Mouse (Mus musculus) liver, embryonic 11.5 days (tissue): ENCODE measurements around the gene Slc36a1. TPM values are rescaled to one million over a fixed set of nuclear protein-coding genes. Genes with fewer than 3 reads are reported as not detected.

Source experiments
- ATAC-seq: fragments of 200-750 bp; cut with Nextera tagmentation; replicated peaks from 2 replicates; pipeline ENCODE4 v1.8.0; 2017; ENCODE audit warnings: moderate number of reproducible peaks, mild to moderate bottlenecking, moderate TSS enrichment, moderate library complexity; ENCODE audit not compliant: low FRiP score
- DNase-seq: peaks from one replicate; pipeline ENCODE4 v3.0.0-alpha.2; 2017; ENCODE audit warnings: low spot score
- H3K27ac ChIP-seq: fragments of 300-500 bp; sonication (generic); 2 replicates; pipeline ENCODE4 v1.5.1; 2014; ENCODE audit warnings: mild to moderate bottlenecking, low read depth, low read length, control low read depth
- H3K27me3 ChIP-seq: fragments of 300-500 bp; sonication (generic); replicated peaks from 2 replicates; pipeline ENCODE4 v1.6.1; 2014; ENCODE audit warnings: low read length, mixed read lengths; ENCODE audit not compliant: control insufficient read depth, insufficient read depth
- H3K36me3 ChIP-seq: fragments of 300-500 bp; sonication (generic); 2 replicates; pipeline ENCODE4 v1.6.1; 2014; ENCODE audit warnings: mild to moderate bottlenecking, low read length, moderate library complexity, mixed read lengths; ENCODE audit not compliant: control insufficient read depth, insufficient read depth
- H3K4me1 ChIP-seq: fragments of 300-500 bp; sonication (generic); replicated peaks from 2 replicates; pipeline ENCODE4 v1.6.1; 2014; ENCODE audit warnings: low read length, mixed read lengths; ENCODE audit not compliant: control insufficient read depth, insufficient read depth
- H3K4me2 ChIP-seq: fragments of 300-500 bp; sonication (generic); 2 replicates; pipeline ENCODE4 v1.6.1; 2014; ENCODE audit warnings: mild to moderate bottlenecking, control low read depth, moderate library complexity
- H3K4me3 ChIP-seq: fragments of 300-500 bp; sonication (generic); 2 replicates; pipeline ENCODE4 v1.5.1; 2014; ENCODE audit warnings: low read depth, low read length, control low read depth
- H3K9ac ChIP-seq: fragments of 300-500 bp; sonication (generic); 2 replicates; pipeline ENCODE4 v1.6.1; 2014; ENCODE audit warnings: low read depth, low read length, control low read depth
- H3K9me3 ChIP-seq: fragments of 300-500 bp; sonication (generic); 2 replicates; pipeline ENCODE4 v1.6.1; 2016; ENCODE audit warnings: low read length, inconsistent platforms, mixed read lengths; ENCODE audit not compliant: control insufficient read depth
- WGBS: fragments of 180-500 bp; shearing (Covaris S2); extraction: QIAGEN DNeasy Blood & Tissue Kit; methylation state at CpG from one replicate; pipeline ENCODE4 v1.1.7; 2014; 5-methylcytosine and 5-hydroxymethylcytosine counted together
- polyA plus RNA-seq: library from polyadenylated mRNA; unstranded; fragments of >200 nt; fragmentation: Nextera tagmentation; extraction: Ambion mirVana; gene quantifications from 2 replicates; pipeline ENCODE4 v1.2.1, GENCODE M21; 2014

The Slc36a1 gene
- 2.0 and 2.9 TPM in 2 replicates for polyA plus RNA-seq

GRCm38 (mm10) chr11:55204159-55204596, at the start of gene Slc36a1:
Slc36a1 (plus strand) TSS chr11:55204350.
- H3K9ac ChIP-seq = peak within 1 kb of the TSS; percentile 83
- H3K4me1 ChIP-seq = no peaks in the 10 kb centered on the region
- H3K27me3 ChIP-seq = no peaks in the 10 kb centered on the region
- ATAC-seq (peak; percentile 86), DNase-seq (peak; percentile 89)
- H3K4me2 ChIP-seq = peak within 1 kb of the TSS; percentile 94
- peak within 1 kb of the TSS; percentile 85 for H3K4me3 ChIP-seq
- under 1% methylated on average over 31 of the region's 31 CpGs for WGBS
- H3K27ac ChIP-seq = no peak within 1 kb of the TSS
- H3K36me3 ChIP-seq = no peaks in the 10 kb centered on the region
- no peaks in the 10 kb centered on the region for H3K9me3 ChIP-seq

- no peaks in the 10 kb centered on the region; the same call in 1 of the 2 replicates for H3K4me1 ChIP-seq
- no peaks in the 10 kb centered on the region for H3K27me3 ChIP-seq
- no peaks in the 10 kb centered on the region for H3K36me3 ChIP-seq
- DNase-seq (no peak), ATAC-seq (no peak)
- no peak overlapping the region for H3K4me3 ChIP-seq
- H3K4me2 ChIP-seq = no peak overlapping the region
- H3K9me3 ChIP-seq = no peaks in the 10 kb centered on the region
- H3K27ac ChIP-seq = no peak overlapping the region
- H3K9ac ChIP-seq = no peak overlapping the region
- WGBS = 21% methylated on average over 3 of the region's 3 CpGs
Measured at GRCm38 (mm10) chr11:55154398-55155069, 49.6 kb upstream of the Slc36a1 start.

- Histone ChIP-seq H3K27me3 (no peaks in the 10 kb centered on the region), H3K9me3 (no peaks in the 10 kb centered on the region), H3K27ac (no peak overlapping the region), H3K4me1 (no peaks in the 10 kb centered on the region; the same call in 1 of the 2 replicates), H3K9ac (no peak overlapping the region), H3K4me2 (no peak overlapping the region), H3K36me3 (no peaks in the 10 kb centered on the region), H3K4me3 (no peak overlapping the region)
- DNase-seq (no peak), ATAC-seq (no peak)
- WGBS = 47% methylated on average over 6 of the region's 6 CpGs
Measured at GRCm38 (mm10) chr11:55155070-55155421, 49.1 kb upstream of the Slc36a1 start.

- ATAC-seq (peak; percentile 29; the same call in 1 of the 2 replicates), DNase-seq (peak; percentile 69)
- H3K36me3 ChIP-seq = no peaks in the 10 kb centered on the region
- H3K4me1 ChIP-seq = no peaks in the 10 kb centered on the region; the same call in 1 of the 2 replicates
- no peaks in the 10 kb centered on the region for H3K27me3 ChIP-seq
- WGBS = 49% methylated on average over 13 of the region's 13 CpGs
- no peak overlapping the region for H3K27ac ChIP-seq
- H3K9me3 ChIP-seq = no peaks in the 10 kb centered on the region
- no peak overlapping the region for H3K4me2 ChIP-seq
- H3K4me3 ChIP-seq = no peak overlapping the region
- H3K9ac ChIP-seq = no peak overlapping the region
Measured at GRCm38 (mm10) chr11:55158785-55159359, 45.3 kb upstream of the Slc36a1 start.

GRCm38 (mm10) chr11:55162670-55163069, 41.5 kb upstream of the Slc36a1 start:
- 40% methylated on average over 9 of the region's 9 CpGs for WGBS
- H3K4me1 ChIP-seq = no peaks in the 10 kb centered on the region
- DNase-seq (peak; percentile 47), ATAC-seq (peak; percentile 18; the same call in 1 of the 2 replicates)
- no peaks in the 10 kb centered on the region for H3K36me3 ChIP-seq
- H3K27ac ChIP-seq = no peak overlapping the region
- no peaks in the 10 kb centered on the region for H3K9me3 ChIP-seq
- H3K4me2 ChIP-seq = no peak overlapping the region
- no peaks in the 10 kb centered on the region for H3K27me3 ChIP-seq
- no peak overlapping the region for H3K4me3 ChIP-seq
- no peak overlapping the region for H3K9ac ChIP-seq

- no peak overlapping the region for H3K4me2 ChIP-seq
- H3K9ac ChIP-seq = no peak overlapping the region
- H3K9me3 ChIP-seq = no peaks in the 10 kb centered on the region
- H3K27me3 ChIP-seq = no peaks in the 10 kb centered on the region
- no peaks in the 10 kb centered on the region for H3K4me1 ChIP-seq
- DNase-seq = no peak
- no peaks in the 10 kb centered on the region for H3K36me3 ChIP-seq
- no peak for ATAC-seq
- no peak overlapping the region for H3K27ac ChIP-seq
- 33% methylated on average over 3 of the region's 3 CpGs for WGBS
- H3K4me3 ChIP-seq = no peak overlapping the region
Measured at GRCm38 (mm10) chr11:55164723-55165122, 39.4 kb upstream of the Slc36a1 start.

GRCm38 (mm10) chr11:55165748-55166147, 38.4 kb upstream of the Slc36a1 start:
- ATAC-seq = no peak

DNA sequence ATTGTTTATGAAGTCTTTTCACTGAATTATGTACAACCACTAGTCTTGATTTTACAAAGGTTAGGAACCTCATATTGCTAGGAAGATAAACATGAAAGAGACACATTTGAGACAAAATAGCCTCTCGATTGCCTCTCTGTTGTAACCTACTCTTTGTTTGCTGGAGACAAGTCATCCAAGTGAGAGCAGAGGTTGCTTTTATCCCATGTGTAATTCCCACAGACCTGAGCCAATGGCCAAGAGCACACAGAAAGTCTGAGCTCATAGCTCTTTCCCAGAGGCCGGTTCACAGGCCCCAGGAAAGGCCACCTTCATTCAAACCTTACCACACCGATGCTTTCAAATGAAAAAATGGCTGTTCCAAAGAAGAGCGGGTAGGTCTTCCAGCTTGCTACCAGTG, 35.6 kb upstream of the Slc36a1 start:
- H3K27ac ChIP-seq = no peak overlapping the region
- ATAC-seq (no peak), DNase-seq (no peak)
- H3K9ac ChIP-seq = no peak overlapping the region
- no peak overlapping the region for H3K4me2 ChIP-seq
- no peak overlapping the region for H3K4me3 ChIP-seq
- no peaks in the 10 kb centered on the region for H3K9me3 ChIP-seq
- no peaks in the 10 kb centered on the region for H3K36me3 ChIP-seq
- H3K4me1 ChIP-seq = no peaks in the 10 kb centered on the region
- 82% methylated on average over 4 of the region's 4 CpGs for WGBS
- H3K27me3 ChIP-seq = 0 out of 2 replicates have a peak, but pooled peaks cover 3% of the 10 kb centered on the region

More at GRCm38 (mm10) chr11:55165748-55166147, 38.4 kb upstream of the Slc36a1 start:
- Histone ChIP-seq H3K9me3 (no peaks in the 10 kb centered on the region), H3K36me3 (no peaks in the 10 kb centered on the region), H3K4me1 (no peaks in the 10 kb centered on the region), H3K4me3 (no peak overlapping the region), H3K27me3 (no peaks in the 10 kb centered on the region), H3K4me2 (no peak overlapping the region), H3K27ac (no peak overlapping the region), H3K9ac (no peak overlapping the region)
- WGBS = 79% methylated on average over 7 of the region's 7 CpGs
- no peak for DNase-seq

DNA sequence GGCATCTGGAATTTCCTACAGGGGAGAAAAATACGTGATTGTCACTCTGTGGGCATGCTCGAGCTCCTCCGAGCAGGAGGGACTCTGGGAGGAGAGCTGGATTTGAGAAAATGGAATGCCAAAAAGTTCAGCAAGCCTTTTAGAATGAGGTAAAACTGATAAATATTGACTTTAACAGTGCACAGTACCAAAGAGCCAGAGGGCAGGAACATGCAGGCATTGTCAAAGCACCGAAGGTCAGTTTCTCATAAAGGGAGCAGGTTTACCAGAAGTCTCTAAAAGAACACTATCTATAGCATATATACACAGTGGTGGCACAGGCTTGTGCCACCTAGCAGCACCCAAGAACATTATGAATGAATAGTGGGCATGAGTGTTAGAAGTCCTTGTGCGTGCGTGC, 35.2 kb upstream of the Slc36a1 start:
- Histone ChIP-seq H3K9ac (no peak overlapping the region), H3K27me3 (0 out of 2 replicates have a peak, but pooled peaks cover 3% of the 10 kb centered on the region), H3K4me2 (no peak overlapping the region), H3K9me3 (no peaks in the 10 kb centered on the region), H3K36me3 (no peaks in the 10 kb centered on the region), H3K27ac (no peak overlapping the region), H3K4me1 (no peaks in the 10 kb centered on the region), H3K4me3 (no peak overlapping the region)
- 84% methylated on average over 6 of the region's 6 CpGs for WGBS
- DNase-seq (no peak), ATAC-seq (no peak)
